In genomic region chr7:126200178-126200996, GRCm38 (mm10) we compare ENCODE assay signal across 8 mouse cellular contexts. TPM values are rescaled to one million over a fixed set of nuclear protein-coding genes. Genes with fewer than 3 reads are reported as not detected.
A peak's percentile ranks its signal among the peaks of the same experiment; 100 is the strongest.
DNase-seq lines count a peak whose midpoint lies in the region; ATAC-seq lines count a peak whose summit lies in the region.

Xpo6 (minus strand) TSS chr7:126200501.

- ATAC-seq in intestine, embryonic 14.5 days (replicated peaks; ENCODE audit: low FRiP score, low TSS enrichment, low read depth) = peak; percentile 97

- H3K27ac ChIP-seq in intestine, embryonic 14.5 days (ENCODE audit: low read depth) = peak within 1 kb of the TSS; percentile 87

- H3K4me1 ChIP-seq in intestine, embryonic 14.5 days (replicated peaks; ENCODE audit: control insufficient read depth, insufficient read depth, low read length) = peaks cover 12% of the 10 kb centered on the region

- peak; percentile 97 to 98 for DNase-seq in adrenal gland, adult (ENCODE audit: inconsistent age in 2 of 2, low spot score in 1 of 2)
- DNase-seq in embryo, embryonic 10.5 days (ENCODE audit: low spot score) = peak; percentile 99
- DNase-seq in gastrocnemius, postnatal 25 days = peak; percentile 91
- DNase-seq in intestine, embryonic 14.5 days (ENCODE audit: low spot score) = peak; percentile 95
- peak; percentile 97 to 98 for DNase-seq in left cerebral cortex, postnatal 14 days (ENCODE audit: low spot score in 2 of 2)
- DNase-seq in mesoderm, embryonic 11.5 days (ENCODE audit: low read depth, low spot score) = peak; percentile 97
- DNase-seq in right cerebral cortex, postnatal 36 days (ENCODE audit: low spot score in 2 of 2) = peak; percentile 92 to 93
- DNase-seq in yolk sac, embryonic 10.5 days (ENCODE audit: low spot score) = peak; percentile 94

- H3K9me3 ChIP-seq in intestine, embryonic 14.5 days (ENCODE audit: control insufficient read depth, low read length) = no peaks in the 10 kb centered on the region

- no peaks in the 10 kb centered on the region for H3K36me3 ChIP-seq in intestine, embryonic 14.5 days (ENCODE audit: control insufficient read depth, insufficient read depth, low read length)

- intact Hi-C loops in left cerebral cortex, postnatal 14 days (cut with DNase I) = no loop called here

- peak within 1 kb of the TSS; percentile 93 for H3K4me3 ChIP-seq in intestine, embryonic 14.5 days (ENCODE audit: low read depth, low read length)

- no peaks in the 10 kb centered on the region for H3K27me3 ChIP-seq in intestine, embryonic 14.5 days (replicated peaks; ENCODE audit: control insufficient read depth, insufficient read depth, low read length)

- H3K9ac ChIP-seq in intestine, embryonic 14.5 days (ENCODE audit: low read length) = peak within 1 kb of the TSS; percentile 96

- peak within 1 kb of the TSS; percentile 72 for H3K4me2 ChIP-seq in intestine, embryonic 14.5 days (ENCODE audit: low read length)

- under 1% methylated on average over 52 of the region's 57 CpGs for WGBS in intestine, embryonic 14.5 days

RNA-seq across cellular contexts. Expression of gene Xpo6, which starts in this region (rescaled TPM):
- 10 to 100 TPM; 15.8 to 16.0 TPM for total RNA-seq in gastrocnemius, postnatal 25 days (2021)
- polyA plus RNA-seq in intestine, embryonic 14.5 days (2014; fragmentation: Nextera tagmentation; extraction: Ambion mirVana) = 67.7 and 68.7 TPM in 2 replicates
- 100 to 1,000 TPM in 1 of 2 experiments, 10 to 100 TPM in 1; 97.8 to 106 TPM for total RNA-seq in left cerebral cortex, postnatal 14 days (2021)

Comparison
In these comparisons a context has a peak if more than half of its experiments do, and no peak if none do; other contexts are left out.
1. Peak in every context shown above with its lines: DNase-seq, ATAC-seq, H3K4me3 ChIP-seq and H3K27ac ChIP-seq.
2. RNA of gene Xpo6 (total RNA-seq): 97.8 to 106 TPM in left cerebral cortex, postnatal 14 days; 15.8 to 16.0 TPM in gastrocnemius, postnatal 25 days; every median in the first group is over 4 times any median in the second.